Mouse (Mus musculus) spleen, postnatal 4 days (tissue): ENCODE data around the gene Gm9972.

ENCODE experiments used
- DNase-seq, 2 experiments: peaks; one replicate each; pipeline ENCODE4 v3.0.0; 2022; ENCODE audit warnings: low spot score in 2 of 2

Gene Gm9972

GRCm38 (mm10) chr11:43035446-43035845 is at the start of gene Gm9972:
Gene Gm9972, plus strand, starts transcription at chr11:43035746.
- no peak for DNase-seq

GRCm38 (mm10) chr11:42999188-42999587 is 36.4 kb upstream of the Gm9972 start:
- DNase-seq: no peak

- DNase-seq: no peak
Observed at GRCm38 (mm10) chr11:43011941-43012340, 23.6 kb upstream of the Gm9972 start.

GRCm38 (mm10) chr11:43012980-43013379 is 22.6 kb upstream of the Gm9972 start:
- DNase-seq: no peak

- DNase-seq: no peak
Observed at GRCm38 (mm10) chr11:43023109-43023688, 12.3 kb upstream of the Gm9972 start.

- no peak for DNase-seq
Observed at GRCm38 (mm10) chr11:43029813-43030212, 5.7 kb upstream of the Gm9972 start.

- no peak for DNase-seq
Observed at GRCm38 (mm10) chr11:43032141-43032540, 3.4 kb upstream of the Gm9972 start.

GRCm38 (mm10) chr11:43045871-43046548 is 10.5 kb downstream of the Gm9972 start:
- no peak for DNase-seq

- no peak for DNase-seq
Observed at GRCm38 (mm10) chr11:43049363-43049762, 13.8 kb downstream of the Gm9972 start.

GRCm38 (mm10) chr11:43054972-43055371 is 19.4 kb downstream of the Gm9972 start:
- no peak for DNase-seq

- no peak for DNase-seq
Observed at GRCm38 (mm10) chr11:43059437-43059970, 24.0 kb downstream of the Gm9972 start.

- DNase-seq: no peak
Observed at GRCm38 (mm10) chr11:43062286-43062685, 26.7 kb downstream of the Gm9972 start.

GRCm38 (mm10) chr11:43086309-43087050 is 50.9 kb downstream of the Gm9972 start:
- DNase-seq: no peak
